ENCODE assay signal across 8 mouse cellular contexts in genomic region chr8:69584611-69585202, GRCm38 (mm10). TPM values are rescaled to one million over a fixed set of nuclear protein-coding genes. Genes with fewer than 3 reads are reported as not detected.
DNase-seq lines count a peak whose midpoint lies in the region; ATAC-seq and TF ChIP-seq lines count a peak whose summit lies in the region.

No protein-coding gene starts in this region.

- TF ChIP-seq EP300 in lung, postnatal 0 days (IDR thresholded peaks at IDR 0.05) = no peak

- no peaks in the 10 kb centered on the region for H3K9me3 ChIP-seq in forebrain, embryonic 10.5 days
- H3K9me3 ChIP-seq in lung, postnatal 0 days (ENCODE audit: low read length) = no peaks in the 10 kb centered on the region

- peak overlapping the region; percentile 23 for H3K9ac ChIP-seq in lung, postnatal 0 days (replicated peaks; ENCODE audit: low read depth)

- peak; percentile 49 for DNase-seq in Muller cell, postnatal 12 days (ENCODE audit: inconsistent ontology term)
- peak; percentile 59 for DNase-seq in brain, embryonic 14.5 days (ENCODE audit: low read depth)
- peak; percentile 54 for DNase-seq in forebrain, embryonic 10.5 days (ENCODE audit: extremely low spot score, low spot score)
- DNase-seq in heart, postnatal 4 days = peak; percentile 44
- peak; percentile 50 to 55 for DNase-seq in layer of hippocampus, postnatal 10 days (ENCODE audit: low spot score in 2 of 2)
- peak; percentile 15 for DNase-seq in lung, postnatal 0 days (ENCODE audit: low spot score)
- peak; percentile 62 for DNase-seq in retina, postnatal 1 day

- peaks cover 27% of the 10 kb centered on the region for H3K27me3 ChIP-seq in forebrain, embryonic 10.5 days (ENCODE audit: poor library complexity, severe bottlenecking)
- no peaks in the 10 kb centered on the region for H3K27me3 ChIP-seq in lung, postnatal 0 days (replicated peaks; ENCODE audit: insufficient read depth, low read length)

- H3K4me1 ChIP-seq in forebrain, embryonic 10.5 days = peaks cover 8% of the 10 kb centered on the region
- no peaks in the 10 kb centered on the region for H3K4me1 ChIP-seq in lung, postnatal 0 days (ENCODE audit: insufficient read depth, low read depth, low read length)

- H3K4me3 ChIP-seq in forebrain, embryonic 10.5 days = peak overlapping the region; percentile 59
- peak overlapping the region; percentile 31 for H3K4me3 ChIP-seq in lung, postnatal 0 days (ENCODE audit: low read depth, low read length)

- no peak for ATAC-seq in lung, postnatal 0 days
- ATAC-seq in erythroid progenitor cell, adult 5-6 weeks (replicated peaks; ENCODE audit: low FRiP score, poor library complexity, severe bottlenecking) = no peak

- no peaks in the 10 kb centered on the region for H3K36me3 ChIP-seq in forebrain, embryonic 10.5 days (replicated peaks)
- no peaks in the 10 kb centered on the region for H3K36me3 ChIP-seq in lung, postnatal 0 days (ENCODE audit: insufficient read depth, low read length)

- peak overlapping the region; percentile 76 for H3K4me2 ChIP-seq in lung, postnatal 0 days (replicated peaks; ENCODE audit: low read depth, low read length)

- no peak for TF ChIP-seq CTCF in brain, embryonic 14.5 days (IDR thresholded peaks at IDR 0.05; ENCODE audit: borderline replicate concordance, extremely low read depth, insufficient read depth, insufficient read length)
- no peak for TF ChIP-seq CTCF in lung, postnatal 0 days (IDR thresholded peaks at IDR 0.05)

- TF ChIP-seq POLR2A in brain, embryonic 14.5 days (IDR thresholded peaks at IDR 0.05; ENCODE audit: borderline replicate concordance, extremely low read depth, insufficient read depth, insufficient read length, poor library complexity, severe bottlenecking) = no peak

- under 1% methylated on average over 54 of the region's 54 CpGs for WGBS in forebrain, embryonic 10.5 days
- under 1% methylated on average over 52 of the region's 54 CpGs for WGBS in lung, postnatal 0 days

- H3K27ac ChIP-seq in forebrain, embryonic 10.5 days = peak overlapping the region; percentile 84
- H3K27ac ChIP-seq in lung, postnatal 0 days (ENCODE audit: low read length) = no peak overlapping the region

RNA-seq across cellular contexts. Expression of gene Zfp868, which starts 40.6 kb away (rescaled TPM):
- 21.5 and 23.7 TPM in 2 replicates for polyA plus RNA-seq in brain, embryonic 14.5 days (2012; rRNA removed)
- polyA plus RNA-seq in forebrain, embryonic 10.5 days (2016; fragmentation: Nextera tagmentation; extraction: Ambion mirVana) = 29.4 and 30.7 TPM in 2 replicates
- total RNA-seq in heart, postnatal 4 days (2021) = 10 to 100 TPM; 11.0 to 11.6 TPM
- 10 to 100 TPM; 17.1 to 17.6 TPM for total RNA-seq in layer of hippocampus, postnatal 10 days (2021)
- polyA plus RNA-seq in lung, postnatal 0 days (2015; fragmentation: Nextera tagmentation; extraction: Ambion mirVana) = 15.2 and 16.1 TPM in 2 replicates
- 10.8 and 10.9 TPM in 2 replicates for total RNA-seq in erythroid progenitor cell, adult 5-6 weeks (2015; ENCODE audit: low replicate concordance)
- 21.5 and 24.0 TPM in 2 replicates for total RNA-seq in erythroid progenitor cell, adult 5-6 weeks (2017; ENCODE audit: low replicate concordance)
